Mouse (Mus musculus) urinary bladder, postnatal 0 days (tissue): ENCODE results near the gene Etfb. TPM values are rescaled to one million over a fixed set of nuclear protein-coding genes. Genes with fewer than 3 reads are reported as not detected.

Source experiments
- microRNA-seq: library from miRNA; unstranded; fragments of <30 nt; microRNA quantifications from one replicate; pipeline ENCODE4, GENCODE M21; 2016
- polyA plus RNA-seq: library from polyadenylated mRNA; unstranded; fragments of >200 nt; fragmentation: Nextera tagmentation; extraction: Ambion mirVana; gene quantifications from 2 replicates; pipeline ENCODE4 v1.2.1, GENCODE M21; 2015

Gene Etfb
- 302 and 307 TPM in 2 replicates for polyA plus RNA-seq

DNA sequence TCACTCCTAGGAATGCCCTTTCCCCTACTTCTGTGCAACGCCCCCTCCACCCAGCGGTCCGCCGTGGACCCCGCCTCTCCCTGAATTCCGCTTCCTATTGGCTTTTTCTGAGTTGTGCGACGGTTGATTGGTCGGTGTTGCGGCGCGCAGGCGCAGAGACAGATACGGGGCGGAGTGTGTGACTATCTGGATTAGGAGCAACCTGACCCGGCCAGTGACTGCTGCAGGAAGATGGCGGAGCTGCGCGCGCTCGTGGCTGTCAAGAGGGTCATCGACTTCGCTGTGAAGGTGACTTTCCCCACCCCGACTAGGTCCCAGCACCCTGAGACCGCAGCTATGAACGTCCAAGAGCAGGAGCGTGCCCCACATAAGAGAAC, at the start of gene Etfb, which contains the start of gene Gm45233:
TSS of gene Etfb (plus strand) at position 167 of the 377 bp plus-strand sequence.
TSS of gene Gm45233 (plus strand) at position 212 of the 377 bp plus-strand sequence.

DNA sequence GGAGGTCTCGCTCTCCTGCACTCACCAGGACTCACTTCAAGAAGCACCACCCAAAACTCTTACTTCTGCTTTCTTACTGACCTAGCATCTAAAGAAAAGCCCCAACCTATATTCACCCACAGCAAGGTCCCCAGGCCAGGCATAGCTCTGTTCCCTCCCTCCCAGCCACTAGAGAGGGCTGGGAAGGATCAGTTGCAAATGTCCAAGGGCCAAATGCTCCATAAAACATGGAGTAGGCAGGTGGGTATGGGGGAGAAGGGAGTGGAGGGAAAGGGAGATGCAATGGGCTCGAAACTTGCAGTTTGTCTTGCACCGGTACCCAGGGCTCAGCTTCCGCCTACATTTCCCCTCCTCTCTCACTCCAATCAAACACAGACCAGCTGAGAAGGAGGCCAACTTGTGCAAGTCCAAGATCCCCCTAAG, 35.7 kb upstream of the Etfb start, which contains the start of gene Siglecg:
TSS of gene Siglecg (plus strand) at position 74 of the 423 bp plus-strand sequence.

DNA sequence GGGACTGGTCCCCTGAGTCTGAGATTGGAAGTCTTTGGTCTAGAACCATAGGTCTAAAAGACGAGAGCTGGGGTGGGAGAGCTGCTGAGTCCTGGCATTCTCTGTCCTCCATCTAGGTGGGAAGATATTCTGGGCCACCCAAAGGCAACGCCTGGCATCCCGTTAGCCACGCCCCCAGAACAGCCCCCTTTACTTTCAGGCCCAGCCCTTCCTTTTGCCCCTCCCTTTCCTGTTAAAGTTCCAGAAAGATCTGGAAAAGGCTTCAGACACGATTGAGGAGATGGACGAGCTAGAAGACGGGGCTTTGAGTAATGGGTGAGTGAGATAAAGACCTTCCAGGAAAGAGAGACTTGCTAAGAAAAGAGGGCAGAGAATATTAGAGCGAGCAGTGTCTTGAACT, 16.5 kb upstream of the Etfb start, which contains the start of gene Lim2:
TSS of gene Lim2 (plus strand) at position 265 of the 400 bp plus-strand sequence.

DNA sequence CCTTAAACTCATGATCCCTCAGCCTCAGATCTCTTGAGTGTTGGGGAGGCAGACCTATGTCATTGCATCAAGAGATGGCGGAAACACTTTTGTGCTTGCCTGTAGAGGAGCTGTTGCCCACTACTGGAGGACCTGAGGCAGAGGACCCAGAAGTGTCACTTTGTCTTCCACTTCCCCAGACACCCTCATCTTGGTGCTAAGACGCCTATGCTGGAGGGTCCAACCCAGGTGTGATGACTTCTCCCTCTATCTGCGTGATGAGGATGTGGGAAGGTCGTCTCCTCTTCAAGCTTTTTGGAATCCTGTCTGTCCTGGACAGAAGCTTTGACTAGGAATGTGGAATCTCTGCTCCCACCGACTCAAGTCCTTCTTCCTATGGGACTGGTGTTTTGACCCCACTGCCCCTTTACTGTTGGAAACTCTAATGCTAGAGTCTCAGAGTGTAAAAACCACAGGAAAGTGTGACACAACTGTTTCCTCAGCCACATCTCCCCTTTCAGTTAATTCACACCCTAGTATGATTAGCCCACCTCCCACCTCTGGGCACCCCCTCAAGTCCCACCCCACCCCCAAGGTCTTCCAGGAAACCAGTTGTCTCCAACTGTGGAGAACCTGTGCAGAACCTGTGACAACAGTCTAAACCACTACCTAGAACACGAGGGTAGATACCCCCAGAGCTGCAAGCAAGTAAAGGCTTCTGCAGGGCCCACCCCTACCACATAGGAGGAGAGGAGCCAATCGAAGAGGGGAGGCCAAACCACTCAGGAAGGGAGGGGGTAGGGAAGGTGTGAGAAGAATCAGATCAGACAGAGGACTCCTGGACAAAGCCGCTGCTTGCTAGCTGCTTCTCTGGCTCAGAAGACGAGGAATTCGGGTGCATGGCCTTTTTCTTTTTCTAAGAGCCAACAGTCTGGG, 7.3 kb upstream of the Etfb start, which contains the start of gene Nkg7:
TSS of gene Nkg7 (plus strand) at position 733 of the 915 bp plus-strand sequence.

DNA sequence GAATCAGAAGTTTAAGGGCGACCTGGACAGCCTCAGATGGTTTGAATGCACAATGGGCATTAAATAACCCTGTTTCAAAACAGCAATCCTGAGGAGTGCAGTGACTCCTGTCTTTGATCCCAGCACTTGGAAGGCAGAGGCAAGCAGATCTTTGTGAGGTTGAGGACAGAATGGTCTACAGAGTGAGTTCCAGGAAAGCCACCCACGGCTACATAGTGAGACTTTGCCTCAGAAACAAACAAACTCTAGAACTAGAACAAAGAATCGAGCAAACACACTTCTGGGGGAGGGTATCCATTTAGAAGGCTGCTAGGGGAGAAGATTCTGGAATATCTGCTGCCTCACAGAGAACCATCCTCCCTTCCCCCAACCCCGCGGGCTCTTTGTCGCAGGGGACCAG, 3.4 kb upstream of the Etfb start, which contains the start of gene Cldnd2:
TSS of gene Cldnd2 (plus strand) at position 301 of the 400 bp plus-strand sequence.

DNA sequence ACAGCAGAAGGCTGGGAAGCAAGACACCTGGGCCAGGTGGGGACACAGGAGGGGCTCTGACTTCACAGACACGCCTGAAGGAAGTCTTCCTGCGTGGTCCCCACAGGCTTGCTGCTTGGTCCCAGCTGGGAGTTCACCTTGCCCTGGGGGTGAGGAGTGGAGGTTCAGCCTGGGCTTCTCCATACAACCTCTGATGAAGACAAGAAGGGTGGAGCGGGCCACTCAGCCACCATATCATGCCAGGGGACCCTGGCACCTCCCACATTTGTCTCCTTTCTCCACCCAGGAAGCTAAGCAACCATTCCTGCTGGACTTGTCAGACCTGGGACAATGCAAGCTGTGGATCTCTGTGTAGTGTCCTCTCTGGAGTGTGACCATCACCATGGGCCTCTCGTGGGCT, 19.0 kb downstream of the Etfb start, which contains the start of gene Vsig10l:
TSS of gene Vsig10l (plus strand) at position 301 of the 400 bp plus-strand sequence.

DNA sequence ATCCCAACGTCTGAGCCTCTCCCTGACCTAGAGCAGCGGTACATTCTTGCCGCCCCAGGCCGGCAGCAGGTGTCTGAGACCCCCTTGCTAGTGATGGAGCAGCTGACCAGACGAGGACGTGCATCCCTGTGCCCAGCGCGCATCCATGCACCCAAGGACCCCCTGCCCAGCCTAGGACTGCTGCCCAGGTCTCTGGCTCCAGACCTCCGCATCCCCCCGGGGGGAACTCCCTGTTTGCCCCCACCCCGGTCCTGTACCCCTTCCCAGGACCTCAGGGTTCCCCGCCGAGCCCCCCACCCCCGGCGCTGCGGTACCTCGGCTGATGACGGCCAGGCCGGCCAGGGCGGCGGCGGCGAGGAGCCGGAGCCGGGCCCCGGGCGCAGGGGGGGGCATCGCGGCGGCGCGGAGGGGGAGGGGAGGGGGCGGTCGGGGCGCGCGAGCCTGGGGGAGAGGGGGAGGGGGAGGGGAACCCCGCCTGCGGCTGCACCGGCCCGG, 45.8 kb downstream of the Etfb start, which contains the start of gene Iglon5:
TSS of gene Iglon5 (minus strand) at position 445 of the 495 bp plus-strand sequence.

Small RNA genes within 50 kb of the gene (microRNA-seq; reads per million reads assigned to microRNA genes)
- 1.9 reads per million for gene Mir7051

Other genes with a start within 250 kb of the Etfb start
- 5.1 and 5.7 TPM in 2 replicates for gene Zfp715, start 130.8 kb upstream of the Etfb start, polyA plus RNA-seq
- gene Siglecf, start 92.7 kb upstream of the Etfb start, polyA plus RNA-seq, result 0.10 and 0.47 TPM in 2 replicates
- gene Siglecg, start 35.9 kb upstream of the Etfb start, polyA plus RNA-seq, result 0.25 and 0.34 TPM in 2 replicates
- not detected in 2 replicates for gene Lim2, start 16.4 kb upstream of the Etfb start, polyA plus RNA-seq
- gene Nkg7, start 7.0 kb upstream of the Etfb start, polyA plus RNA-seq, result 0.75 and 0.80 TPM in 2 replicates
- gene Cldnd2, start 3.3 kb upstream of the Etfb start, polyA plus RNA-seq, result not detected in 2 replicates
- gene Gm45233, start within 50 bp of the Etfb start, polyA plus RNA-seq, result 0.17 TPM in 1 of 2 replicates, not detected in the other
- 4.6 and 5.0 TPM in 2 replicates for gene Vsig10l, start 19.1 kb downstream of the Etfb start, polyA plus RNA-seq
- gene Iglon5, start 46.0 kb downstream of the Etfb start, polyA plus RNA-seq, result 0.11 and 0.19 TPM in 2 replicates
- gene 4931406B18Rik, start 61.9 kb downstream of the Etfb start, polyA plus RNA-seq, result not detected in 2 replicates
- 2.0 and 5.1 TPM in 2 replicates for gene Cd33, start 100.3 kb downstream of the Etfb start, polyA plus RNA-seq
- gene Zfp658, start 118.2 kb downstream of the Etfb start, polyA plus RNA-seq, result 1.00 and 1.0 TPM in 2 replicates
- gene Zfp719, start 135.5 kb downstream of the Etfb start, polyA plus RNA-seq, result 4.7 and 6.3 TPM in 2 replicates
- gene Zfp819, start 163.1 kb downstream of the Etfb start, polyA plus RNA-seq, result 0.07 TPM in 1 of 2 replicates, not detected in the other
- gene Ceacam18, start 190.6 kb downstream of the Etfb start, polyA plus RNA-seq, result not detected in 2 replicates
- 0.70 and 1.1 TPM in 2 replicates for gene Siglece, start 216.1 kb downstream of the Etfb start, polyA plus RNA-seq
- gene Ctu1, start 227.9 kb downstream of the Etfb start, polyA plus RNA-seq, result 7.5 and 8.4 TPM in 2 replicates
- 0.14 TPM in 1 of 2 replicates, not detected in the other for gene Klk14, start 246.3 kb downstream of the Etfb start, polyA plus RNA-seq